Mouse (Mus musculus): ENCODE measurements around the gene Ctsa. TPM values are rescaled to one million over a fixed set of nuclear protein-coding genes. Genes with fewer than 3 reads are reported as not detected.

Ctsa gene
- polyA plus RNA-seq, 1 experiment from 2014 or later: 175 TPM

DNA sequence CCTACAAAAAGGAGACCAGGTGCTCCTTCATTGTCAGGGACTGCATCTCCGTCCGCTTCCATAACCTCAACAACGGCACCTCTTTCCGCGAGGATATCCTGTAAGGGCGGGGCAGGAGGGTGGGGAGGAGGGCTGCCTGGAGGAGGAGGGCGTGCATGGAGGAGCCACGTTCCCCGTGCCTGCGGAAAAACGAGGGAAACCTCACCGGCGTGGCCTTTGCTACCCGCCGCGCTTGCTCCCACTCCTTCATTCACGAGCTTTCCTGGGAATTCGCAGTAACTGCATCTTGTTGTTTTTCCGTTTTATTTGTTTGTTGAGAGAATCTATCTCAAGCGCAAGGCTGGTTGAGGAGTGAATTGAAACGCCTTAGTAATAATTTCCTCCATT, 27.3 kb upstream of the Ctsa start:
- Histone ChIP-seq H3K4me2 (replicated peaks) (peak overlapping the region; percentile 82), H3K27me3 (no peaks in the 10 kb centered on the region), H3K9ac (peak overlapping the region; percentile 71), H3K4me1 (peaks cover 30% of the 10 kb centered on the region), H3K27ac (replicated peaks) (peak overlapping the region; percentile 86), H3K9me3 (replicated peaks) (no peaks in the 10 kb centered on the region), H3K4me3 (replicated peaks) (peak overlapping the region; percentile 92), H3K36me3 (peaks cover 28% of the 10 kb centered on the region)
- peak; percentile 45 for ATAC-seq (ENCODE audit: insufficient number of reproducible peaks, low FRiP score, low TSS enrichment, low read depth)
- 2% methylated on average over 21 of the region's 21 CpGs for WGBS

GRCm38 (mm10) chr2:164806614-164807013, 26.1 kb upstream of the Ctsa start:
- Histone ChIP-seq H3K36me3 (peaks cover 16% of the 10 kb centered on the region), H3K4me1 (peaks cover 30% of the 10 kb centered on the region), H3K27ac (replicated peaks) (no peak overlapping the region), H3K4me3 (replicated peaks) (no peak overlapping the region), H3K27me3 (no peaks in the 10 kb centered on the region), H3K9me3 (replicated peaks) (no peaks in the 10 kb centered on the region), H3K4me2 (replicated peaks) (no peak overlapping the region), H3K9ac (no peak overlapping the region)
- no peak for ATAC-seq (ENCODE audit: insufficient number of reproducible peaks, low FRiP score, low TSS enrichment, low read depth)
- 59% methylated on average over 7 of the region's 7 CpGs for WGBS

- Histone ChIP-seq H3K4me3 (replicated peaks) (no peak overlapping the region), H3K4me1 (0 out of 2 replicates have a peak, but pooled peaks cover 9% of the 10 kb centered on the region), H3K27me3 (no peaks in the 10 kb centered on the region), H3K27ac (replicated peaks) (no peak overlapping the region), H3K9me3 (replicated peaks) (no peaks in the 10 kb centered on the region), H3K36me3 (0 out of 2 replicates have a peak, but pooled peaks cover 6% of the 10 kb centered on the region), H3K9ac (no peak overlapping the region), H3K4me2 (replicated peaks) (no peak overlapping the region)
- no peak for ATAC-seq (ENCODE audit: insufficient number of reproducible peaks, low FRiP score, low TSS enrichment, low read depth)
- 58% methylated on average over 2 of the region's 2 CpGs for WGBS
These were observed 19.1 kb upstream of the Ctsa start for GRCm38 (mm10) chr2:164813557-164813956.

DNA sequence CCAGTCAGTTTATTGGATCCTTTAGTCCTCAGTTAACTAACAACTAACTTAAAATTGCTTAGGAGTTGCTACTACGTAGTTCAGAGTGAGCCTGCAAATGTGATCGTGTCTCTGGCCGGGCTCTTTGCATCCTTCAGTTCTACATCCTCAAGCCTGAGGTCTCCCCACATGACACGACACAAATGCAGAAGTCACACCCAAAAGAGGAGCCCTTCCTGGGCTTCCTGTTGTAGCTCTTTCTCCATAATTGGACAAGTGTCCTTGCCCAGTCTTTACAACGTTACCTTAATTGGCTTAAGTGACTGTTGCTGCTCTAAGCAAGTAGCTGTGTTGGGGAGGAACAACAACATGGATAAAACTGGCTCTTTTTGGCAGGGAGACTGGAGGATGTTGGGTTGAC, 17.3 kb upstream of the Ctsa start:
- Histone ChIP-seq H3K4me2 (replicated peaks) (no peak overlapping the region), H3K27me3 (no peaks in the 10 kb centered on the region), H3K9ac (no peak overlapping the region), H3K36me3 (peaks cover under 1% of the 10 kb centered on the region; the same call in 1 of the 2 replicates), H3K27ac (replicated peaks) (no peak overlapping the region), H3K4me1 (0 out of 2 replicates have a peak, but pooled peaks cover 9% of the 10 kb centered on the region), H3K9me3 (replicated peaks) (no peaks in the 10 kb centered on the region), H3K4me3 (replicated peaks) (no peak overlapping the region)
- ATAC-seq (ENCODE audit: insufficient number of reproducible peaks, low FRiP score, low TSS enrichment, low read depth): no peak
- WGBS: 86% methylated on average over 5 of the region's 5 CpGs

GRCm38 (mm10) chr2:164815821-164816220, 16.9 kb upstream of the Ctsa start:
- H3K36me3 ChIP-seq: peaks cover 5% of the 10 kb centered on the region; the same call in 1 of the 2 replicates
- no peaks in the 10 kb centered on the region for H3K27me3 ChIP-seq
- no peak for ATAC-seq (ENCODE audit: insufficient number of reproducible peaks, low FRiP score, low TSS enrichment, low read depth)
- H3K27ac ChIP-seq (replicated peaks): no peak overlapping the region
- 89% methylated on average over 8 of the region's 8 CpGs for WGBS
- no peak overlapping the region for H3K4me3 ChIP-seq (replicated peaks)
- no peak overlapping the region for H3K9ac ChIP-seq
- no peak overlapping the region for H3K4me2 ChIP-seq (replicated peaks)
- no peaks in the 10 kb centered on the region for H3K9me3 ChIP-seq (replicated peaks)
- 0 out of 2 replicates have a peak, but pooled peaks cover 9% of the 10 kb centered on the region for H3K4me1 ChIP-seq

DNA sequence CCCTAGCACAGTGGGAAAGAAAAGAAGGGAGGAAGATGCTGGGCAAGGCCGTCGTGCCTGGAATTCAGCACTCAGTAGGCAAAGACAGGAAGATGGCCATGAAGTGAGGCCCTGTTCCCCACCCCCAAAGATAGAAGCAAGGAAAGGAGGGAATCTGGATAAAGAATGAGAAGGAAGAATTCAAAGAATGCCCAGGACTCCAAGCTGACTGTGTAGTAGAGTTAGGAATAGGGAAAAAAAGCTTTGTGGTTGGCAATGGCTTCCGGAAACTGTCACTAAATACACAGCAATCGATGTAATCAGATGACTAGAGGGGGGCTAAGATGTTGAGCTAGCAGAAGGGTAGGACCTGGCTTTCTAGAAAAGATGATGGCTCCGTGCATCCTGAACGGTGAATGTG, 15.5 kb upstream of the Ctsa start:
- WGBS: 69% methylated on average over 6 of the region's 6 CpGs

GRCm38 (mm10) chr2:164817703-164818102, 15.0 kb upstream of the Ctsa start:
- H3K27me3 ChIP-seq: no peaks in the 10 kb centered on the region
- WGBS: 55% methylated on average over 5 of the region's 5 CpGs
- H3K27ac ChIP-seq (replicated peaks): no peak overlapping the region
- H3K4me2 ChIP-seq (replicated peaks): no peak overlapping the region
- peaks cover 10% of the 10 kb centered on the region for H3K36me3 ChIP-seq
- ATAC-seq (ENCODE audit: insufficient number of reproducible peaks, low FRiP score, low TSS enrichment, low read depth): no peak
- H3K4me1 ChIP-seq: peaks cover 16% of the 10 kb centered on the region; the same call in 1 of the 2 replicates
- H3K9me3 ChIP-seq (replicated peaks): no peaks in the 10 kb centered on the region
- no peak overlapping the region for H3K9ac ChIP-seq
- H3K4me3 ChIP-seq (replicated peaks): no peak overlapping the region

More for the DNA sequence above, 15.5 kb upstream of the Ctsa start:
- Histone ChIP-seq H3K4me1 (peaks cover 12% of the 10 kb centered on the region; the same call in 1 of the 2 replicates), H3K4me2 (replicated peaks) (no peak overlapping the region), H3K4me3 (replicated peaks) (no peak overlapping the region), H3K9me3 (replicated peaks) (no peaks in the 10 kb centered on the region), H3K36me3 (peaks cover 10% of the 10 kb centered on the region), H3K9ac (no peak overlapping the region), H3K27me3 (no peaks in the 10 kb centered on the region), H3K27ac (replicated peaks) (no peak overlapping the region)
- no peak for ATAC-seq (ENCODE audit: insufficient number of reproducible peaks, low FRiP score, low TSS enrichment, low read depth)

DNA sequence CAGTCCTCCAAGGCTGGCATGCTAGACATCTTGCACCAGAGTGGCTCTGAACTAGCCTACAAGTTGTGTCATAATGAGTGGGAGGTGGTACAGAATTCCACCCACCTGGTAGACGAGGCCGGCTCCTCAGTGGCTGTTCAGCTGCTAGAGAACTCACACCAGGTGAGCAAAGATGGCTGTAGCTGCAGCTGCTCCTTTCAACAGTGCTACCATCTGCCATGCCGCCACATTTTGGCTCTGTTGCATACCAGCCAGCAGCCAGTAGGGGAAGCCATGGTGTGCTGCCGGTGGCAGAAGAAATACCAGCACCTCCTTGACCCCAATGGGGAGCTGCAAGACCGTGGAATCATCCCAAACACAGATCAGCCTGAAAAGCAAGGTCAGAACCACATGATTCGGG, 11.6 kb upstream of the Ctsa start:
- H3K4me1 ChIP-seq: peaks cover 27% of the 10 kb centered on the region
- H3K9me3 ChIP-seq (replicated peaks): no peaks in the 10 kb centered on the region
- H3K27me3 ChIP-seq: no peaks in the 10 kb centered on the region
- H3K9ac ChIP-seq: no peak overlapping the region
- H3K36me3 ChIP-seq: peaks cover 25% of the 10 kb centered on the region
- H3K4me3 ChIP-seq (replicated peaks): no peak overlapping the region
- WGBS: 80% methylated on average over 6 of the region's 6 CpGs
- no peak overlapping the region for H3K4me2 ChIP-seq (replicated peaks)
- no peak overlapping the region for H3K27ac ChIP-seq (replicated peaks)
- no peak for ATAC-seq (ENCODE audit: insufficient number of reproducible peaks, low FRiP score, low TSS enrichment, low read depth)

DNA sequence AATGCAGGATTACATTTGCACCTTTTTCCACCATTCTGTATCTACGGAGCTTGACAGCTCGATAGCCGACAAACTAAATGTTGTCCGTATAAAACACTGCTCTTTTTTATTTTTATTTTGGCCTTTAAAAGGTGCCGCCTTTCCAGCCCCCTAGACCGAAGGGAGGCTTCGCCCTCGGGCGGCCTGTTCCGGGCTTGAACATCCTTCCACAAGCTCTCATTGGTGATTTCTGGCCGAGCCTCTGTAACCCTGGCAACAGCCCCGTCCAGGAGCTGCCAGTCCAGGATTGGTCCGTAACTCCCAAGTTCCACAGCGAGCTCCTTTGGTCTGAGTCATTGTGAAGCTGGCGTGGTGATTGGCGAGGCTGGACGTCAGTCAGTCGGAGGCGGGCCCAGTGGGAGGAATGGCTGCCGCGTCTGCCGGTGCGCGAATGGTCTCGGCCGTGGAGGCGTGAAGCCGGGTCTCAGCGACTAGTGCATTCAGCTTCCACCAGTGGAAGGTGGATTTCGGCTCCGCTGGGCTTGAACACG, 10.0 kb upstream of the Ctsa start, which contains the start of gene Zswim1:
Gene Zswim1 (plus strand): TSS at position 51 of the 530 bp plus-strand sequence.
- peak; percentile 98 for ATAC-seq (ENCODE audit: insufficient number of reproducible peaks, low FRiP score, low TSS enrichment, low read depth)
- H3K27me3 ChIP-seq: no peaks in the 10 kb centered on the region
- peak within 1 kb of the TSS; percentile 63 for H3K4me2 ChIP-seq (replicated peaks)
- H3K4me1 ChIP-seq: peaks cover 19% of the 10 kb centered on the region
- H3K9me3 ChIP-seq (replicated peaks): no peaks in the 10 kb centered on the region
- H3K27ac ChIP-seq (replicated peaks): peak within 1 kb of the TSS; percentile 91
- H3K4me3 ChIP-seq (replicated peaks): peak within 1 kb of the TSS; percentile 85
- peak within 1 kb of the TSS; percentile 66 for H3K9ac ChIP-seq
- WGBS: under 1% methylated on average over 32 of the region's 32 CpGs
- peaks cover 41% of the 10 kb centered on the region for H3K36me3 ChIP-seq

GRCm38 (mm10) chr2:164823181-164823585, 9.5 kb upstream of the Ctsa start:
- Histone ChIP-seq H3K27ac (replicated peaks) (peak overlapping the region; percentile 91), H3K36me3 (peaks cover 46% of the 10 kb centered on the region), H3K9me3 (replicated peaks) (no peaks in the 10 kb centered on the region), H3K4me1 (peaks cover 17% of the 10 kb centered on the region), H3K4me3 (replicated peaks) (peak overlapping the region; percentile 85), H3K9ac (peak overlapping the region; percentile 66), H3K27me3 (no peaks in the 10 kb centered on the region), H3K4me2 (replicated peaks) (peak overlapping the region; percentile 63)
- WGBS: 3% methylated on average over 10 of the region's 10 CpGs
- ATAC-seq (ENCODE audit: insufficient number of reproducible peaks, low FRiP score, low TSS enrichment, low read depth): peak; percentile 48; the same call in 1 of the 2 replicates

- ATAC-seq (ENCODE audit: insufficient number of reproducible peaks, low FRiP score, low TSS enrichment, low read depth): no peak
- H3K27ac ChIP-seq (replicated peaks): no peak overlapping the region
- H3K4me3 ChIP-seq (replicated peaks): no peak overlapping the region
- no peak overlapping the region for H3K9ac ChIP-seq
- 85% methylated on average over 4 of the region's 4 CpGs for WGBS
- H3K36me3 ChIP-seq: peaks cover 50% of the 10 kb centered on the region
- no peaks in the 10 kb centered on the region for H3K9me3 ChIP-seq (replicated peaks)
- H3K27me3 ChIP-seq: no peaks in the 10 kb centered on the region
- peak overlapping the region; percentile 63 for H3K4me2 ChIP-seq (replicated peaks)
- peaks cover 17% of the 10 kb centered on the region for H3K4me1 ChIP-seq
These were observed 8.7 kb upstream of the Ctsa start for GRCm38 (mm10) chr2:164823969-164824368.

GRCm38 (mm10) chr2:164825521-164825920, 7.2 kb upstream of the Ctsa start:
- 93% methylated on average over 17 of the region's 17 CpGs for WGBS
- Histone ChIP-seq H3K27me3 (no peaks in the 10 kb centered on the region), H3K27ac (replicated peaks) (no peak overlapping the region), H3K9ac (no peak overlapping the region), H3K4me3 (replicated peaks) (no peak overlapping the region), H3K36me3 (peaks cover 48% of the 10 kb centered on the region), H3K9me3 (replicated peaks) (no peaks in the 10 kb centered on the region), H3K4me1 (peaks cover 17% of the 10 kb centered on the region), H3K4me2 (replicated peaks) (no peak overlapping the region)
- ATAC-seq (ENCODE audit: insufficient number of reproducible peaks, low FRiP score, low TSS enrichment, low read depth): no peak

Data from embryonic facial prominence, embryonic 15.5 days (tissue).